Mouse (Mus musculus): ENCODE measurements at regions not wholly inside any gene's neighbourhood (a gene's known extent, or its start where the extent isn't known, plus 50 kb on each side); places are given as distances from the start of the nearest gene placed in this dataset.

DNA sequence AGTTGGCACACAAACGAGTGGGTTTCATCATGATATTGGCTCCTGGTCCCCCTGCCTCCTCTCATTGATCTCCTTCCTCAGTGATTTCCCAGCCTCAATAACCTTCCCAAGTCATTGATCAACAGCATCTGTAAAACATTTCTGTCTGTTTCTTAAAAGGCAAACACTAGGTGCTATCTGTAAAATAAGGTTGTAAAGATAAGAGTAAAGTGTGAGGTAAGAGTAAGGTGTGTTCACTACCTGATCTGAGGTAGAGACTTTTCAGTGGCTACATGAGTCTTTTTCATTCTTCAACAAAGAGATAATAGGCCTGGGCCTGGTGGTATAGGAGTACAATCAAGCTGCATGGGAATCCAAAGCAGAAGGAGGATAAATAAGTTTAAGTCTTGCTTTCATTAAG lies 55.7 kb downstream of the Plk2 start:
- 45% methylated on average over 1 of the region's 1 CpGs for WGBS
- H3K27ac ChIP-seq: no peak overlapping the region
- H3K9ac ChIP-seq: no peak overlapping the region
- no peaks in the 10 kb centered on the region for H3K27me3 ChIP-seq (replicated peaks)
- H3K4me1 ChIP-seq (replicated peaks): no peaks in the 10 kb centered on the region
- ATAC-seq: peak; percentile 79
- no peaks in the 10 kb centered on the region for H3K9me3 ChIP-seq
- no peak overlapping the region for H3K4me3 ChIP-seq (replicated peaks)
- no peaks in the 10 kb centered on the region for H3K36me3 ChIP-seq
- no peak overlapping the region for H3K4me2 ChIP-seq (replicated peaks)

DNA sequence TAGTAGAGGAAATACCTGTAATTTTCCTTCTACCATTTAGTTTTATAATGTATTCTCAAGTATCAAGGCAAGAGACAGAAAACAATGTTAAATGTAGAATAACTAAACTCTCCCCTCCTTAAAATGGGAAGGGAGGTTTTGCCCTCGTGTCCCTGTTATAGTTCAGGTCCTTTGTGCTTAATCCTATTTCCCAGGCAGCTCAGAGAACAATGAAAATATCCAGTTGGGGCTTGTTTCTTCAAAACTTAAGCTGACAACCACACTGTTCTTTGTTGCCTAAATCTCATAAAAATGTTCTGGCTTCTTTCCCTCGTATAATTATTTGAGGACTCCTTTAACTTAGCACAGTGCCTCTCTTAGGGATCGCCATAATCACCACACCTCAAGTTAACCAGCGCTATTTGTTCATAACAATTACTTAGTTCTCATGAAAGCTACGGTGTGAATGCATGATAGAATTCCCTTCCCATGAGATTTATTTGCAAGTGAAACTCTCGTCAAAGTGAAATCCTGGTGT lies 57.2 kb downstream of the Plk2 start:
- WGBS: 72% methylated on average over 6 of the region's 6 CpGs
- no peak for ATAC-seq
- Histone ChIP-seq H3K36me3 (no peaks in the 10 kb centered on the region), H3K4me3 (replicated peaks) (no peak overlapping the region), H3K4me1 (replicated peaks) (no peaks in the 10 kb centered on the region), H3K9me3 (no peaks in the 10 kb centered on the region), H3K27ac (no peak overlapping the region), H3K9ac (no peak overlapping the region), H3K4me2 (replicated peaks) (no peak overlapping the region), H3K27me3 (replicated peaks) (no peaks in the 10 kb centered on the region)

DNA sequence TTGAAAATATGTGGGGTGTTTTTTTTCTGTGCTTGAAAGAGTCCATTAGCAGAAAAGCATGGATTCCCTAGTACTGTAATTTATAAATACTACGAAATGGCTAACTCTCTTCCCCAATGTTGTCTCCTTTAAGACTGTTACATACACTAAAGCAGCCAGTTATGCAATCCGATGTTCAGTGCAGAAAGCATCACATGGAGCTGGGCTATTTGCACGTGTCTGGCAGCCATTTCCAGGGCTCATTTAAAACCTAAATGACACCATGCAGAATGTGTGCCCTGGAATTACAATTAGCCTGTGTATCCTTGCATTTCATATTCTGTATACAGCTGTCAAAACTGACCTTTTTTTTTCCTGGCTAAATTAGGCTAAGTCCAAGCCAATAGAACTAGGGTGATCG lies 60.2 kb downstream of the Plk2 start:
- WGBS: 64% methylated on average over 4 of the region's 4 CpGs

DNA sequence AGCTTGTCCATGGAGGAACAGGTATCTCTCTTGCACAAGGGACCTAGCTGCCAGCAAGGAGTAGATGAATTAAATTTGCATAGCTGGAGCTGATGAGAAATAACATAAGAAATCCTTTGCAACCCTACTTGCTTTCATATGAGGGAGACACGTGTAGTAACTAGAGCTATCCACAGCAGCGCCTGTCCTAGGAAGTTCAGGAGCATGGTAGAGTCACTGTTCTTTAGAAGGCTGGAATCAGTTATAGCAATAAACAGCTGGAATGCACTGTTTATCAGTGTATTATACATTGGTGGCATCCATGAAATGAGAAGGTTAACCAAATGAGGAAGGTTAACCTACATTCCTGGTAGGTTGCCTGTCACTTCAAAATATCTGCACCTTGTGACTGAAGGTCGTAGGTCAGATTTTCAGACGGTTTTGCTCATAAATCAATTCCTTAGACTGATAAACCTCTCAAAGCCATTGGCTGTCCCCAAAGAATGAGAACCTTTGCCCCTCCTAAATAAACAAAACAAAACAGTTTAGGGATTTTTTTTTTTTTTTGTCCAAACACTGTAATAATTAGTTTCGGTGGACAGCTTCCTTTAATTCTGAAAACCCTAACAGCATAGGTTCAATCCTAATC lies 60.8 kb downstream of the Plk2 start:
- Histone ChIP-seq H3K4me1 (replicated peaks) (no peaks in the 10 kb centered on the region), H3K4me2 (replicated peaks) (no peak overlapping the region), H3K9ac (no peak overlapping the region), H3K36me3 (no peaks in the 10 kb centered on the region), H3K9me3 (no peaks in the 10 kb centered on the region), H3K4me3 (replicated peaks) (no peak overlapping the region), H3K27me3 (replicated peaks) (no peaks in the 10 kb centered on the region), H3K27ac (no peak overlapping the region)
- 47% methylated on average over 5 of the region's 5 CpGs for WGBS
- peak; percentile 65 for ATAC-seq

More for the DNA sequence above, 60.2 kb downstream of the Plk2 start:
- ATAC-seq: no peak
- Histone ChIP-seq H3K27ac (no peak overlapping the region), H3K4me2 (replicated peaks) (no peak overlapping the region), H3K4me3 (replicated peaks) (no peak overlapping the region), H3K36me3 (no peaks in the 10 kb centered on the region), H3K4me1 (replicated peaks) (no peaks in the 10 kb centered on the region), H3K9me3 (no peaks in the 10 kb centered on the region), H3K27me3 (replicated peaks) (no peaks in the 10 kb centered on the region), H3K9ac (no peak overlapping the region)

DNA sequence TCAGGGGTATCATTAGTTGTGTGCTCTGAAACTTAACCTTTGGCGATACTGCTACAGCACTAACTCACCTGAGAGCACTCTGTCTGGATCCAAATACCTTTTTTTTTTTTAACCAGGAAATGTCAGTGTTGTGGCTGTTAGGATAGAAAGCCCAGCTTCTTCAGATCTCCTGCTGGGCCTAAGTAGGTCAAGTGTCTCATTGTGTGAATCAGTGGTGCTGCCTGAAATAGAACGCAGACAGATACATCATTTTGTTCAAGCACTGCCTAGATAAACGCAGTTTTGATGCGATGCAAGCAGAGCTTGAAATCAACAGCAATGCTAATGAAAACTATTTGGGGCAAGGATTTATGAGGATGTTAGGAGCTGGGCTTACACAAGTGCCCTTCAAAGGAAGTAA lies 63.9 kb downstream of the Plk2 start:
- Histone ChIP-seq H3K36me3 (no peaks in the 10 kb centered on the region), H3K27me3 (replicated peaks) (no peaks in the 10 kb centered on the region), H3K9ac (no peak overlapping the region), H3K4me3 (replicated peaks) (no peak overlapping the region), H3K27ac (no peak overlapping the region), H3K9me3 (no peaks in the 10 kb centered on the region), H3K4me2 (replicated peaks) (no peak overlapping the region), H3K4me1 (replicated peaks) (no peaks in the 10 kb centered on the region)
- ATAC-seq: no peak
- 42% methylated on average over 4 of the region's 4 CpGs for WGBS

DNA sequence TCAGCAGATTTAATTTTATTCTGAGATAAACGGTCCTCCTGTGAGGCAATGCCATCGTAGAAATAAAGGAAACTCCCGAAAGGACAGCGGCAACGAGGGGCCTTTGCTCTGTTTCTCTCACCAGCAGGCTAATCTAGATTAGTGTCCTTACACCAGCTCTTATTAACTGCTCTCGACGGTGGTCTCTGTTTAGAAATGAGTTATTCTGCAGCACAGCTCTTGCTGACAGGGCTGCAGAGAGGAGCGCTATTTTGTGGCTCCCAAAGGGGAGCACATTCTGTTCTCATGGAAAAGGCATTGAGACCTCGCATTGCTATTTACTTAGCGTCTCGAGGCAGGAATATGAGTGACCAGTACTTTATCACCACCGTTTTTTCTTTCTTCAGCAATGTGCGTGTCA lies 66.7 kb downstream of the Plk2 start:
- Histone ChIP-seq H3K4me2 (replicated peaks) (no peak overlapping the region), H3K4me3 (replicated peaks) (no peak overlapping the region), H3K27ac (no peak overlapping the region), H3K9ac (no peak overlapping the region), H3K27me3 (replicated peaks) (no peaks in the 10 kb centered on the region), H3K36me3 (no peaks in the 10 kb centered on the region), H3K4me1 (replicated peaks) (no peaks in the 10 kb centered on the region), H3K9me3 (no peaks in the 10 kb centered on the region)
- ATAC-seq: no peak
- WGBS: 55% methylated on average over 13 of the region's 13 CpGs

DNA sequence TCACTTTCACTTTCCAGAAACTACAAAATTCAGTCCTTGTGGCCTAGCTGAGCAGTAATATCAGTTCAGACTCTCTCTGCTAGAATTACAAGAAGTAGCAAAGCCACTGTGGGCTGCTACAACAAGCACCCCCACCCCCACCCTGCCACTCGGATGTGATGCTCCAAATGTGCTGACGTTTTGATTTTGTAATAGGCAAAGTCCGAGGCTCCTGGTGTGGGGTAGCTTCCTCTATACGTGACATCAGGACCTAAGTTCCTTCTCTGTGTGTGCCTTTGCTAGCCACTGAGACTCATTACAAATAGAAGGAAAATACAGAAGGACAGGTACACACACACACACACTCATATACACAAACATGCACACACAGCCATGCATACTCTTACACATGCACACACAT lies 76.7 kb downstream of the Plk2 start:
- Histone ChIP-seq H3K4me1 (replicated peaks) (no peaks in the 10 kb centered on the region), H3K9me3 (no peaks in the 10 kb centered on the region), H3K4me3 (replicated peaks) (no peak overlapping the region), H3K36me3 (no peaks in the 10 kb centered on the region), H3K27me3 (replicated peaks) (no peaks in the 10 kb centered on the region), H3K27ac (no peak overlapping the region), H3K4me2 (replicated peaks) (no peak overlapping the region), H3K9ac (no peak overlapping the region)
- no peak for ATAC-seq
- WGBS: 53% methylated on average over 4 of the region's 4 CpGs

DNA sequence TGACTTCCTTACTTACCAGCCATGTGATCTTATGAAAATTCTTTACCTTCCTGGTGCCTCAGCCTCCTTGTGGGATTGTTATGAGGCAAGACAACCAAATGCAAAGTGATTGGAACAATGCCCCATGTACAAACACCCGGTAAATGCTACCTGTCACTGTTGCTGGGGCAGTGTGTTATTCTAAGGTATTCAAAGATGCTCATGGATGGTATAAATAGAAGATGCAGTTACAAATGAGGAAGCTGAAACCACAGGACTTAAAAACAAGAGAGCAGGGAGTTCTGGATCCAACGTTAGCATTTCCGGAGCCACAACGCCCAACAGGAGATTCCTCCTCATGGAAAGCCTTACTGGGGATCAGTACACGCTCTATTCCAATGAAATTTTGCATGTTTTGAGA lies 82.9 kb downstream of the Plk2 start:
- Histone ChIP-seq H3K4me3 (replicated peaks) (no peak overlapping the region), H3K4me2 (replicated peaks) (no peak overlapping the region), H3K27me3 (replicated peaks) (no peaks in the 10 kb centered on the region), H3K4me1 (replicated peaks) (no peaks in the 10 kb centered on the region), H3K27ac (no peak overlapping the region), H3K9ac (no peak overlapping the region), H3K9me3 (no peaks in the 10 kb centered on the region), H3K36me3 (no peaks in the 10 kb centered on the region)
- ATAC-seq: no peak
- WGBS: 89% methylated on average over 5 of the region's 5 CpGs

DNA sequence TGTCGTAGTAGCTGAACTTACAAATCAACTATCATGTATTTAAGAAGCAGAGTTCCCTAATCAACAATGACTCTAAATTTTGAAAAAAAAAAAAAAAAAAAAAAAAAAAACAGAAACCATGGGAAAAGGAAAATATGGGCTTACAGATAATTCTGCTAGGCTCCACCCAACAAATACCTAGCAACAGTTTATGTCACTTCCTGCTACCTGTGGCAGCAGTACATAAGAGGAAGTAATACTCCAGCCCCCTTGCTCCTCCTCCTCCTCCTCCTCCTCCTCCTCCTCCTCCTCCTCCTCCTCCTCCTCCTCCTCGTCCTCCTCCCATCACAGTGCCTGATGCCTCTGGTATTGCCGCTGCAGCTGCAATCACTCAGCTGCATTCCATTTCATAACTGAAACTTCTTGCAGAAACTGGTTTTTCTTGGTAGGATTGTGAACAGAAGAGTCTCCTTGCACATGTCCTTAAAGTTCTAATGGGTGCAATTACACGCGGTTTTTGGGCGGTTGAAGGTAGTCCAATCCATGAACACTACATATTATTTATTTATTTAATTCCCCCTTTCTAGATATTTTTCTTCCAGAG lies 89.6 kb downstream of the Plk2 start:
- H3K36me3 ChIP-seq: no peaks in the 10 kb centered on the region
- H3K27me3 ChIP-seq (replicated peaks): no peaks in the 10 kb centered on the region
- no peaks in the 10 kb centered on the region for H3K4me1 ChIP-seq (replicated peaks)
- ATAC-seq: no peak
- no peak overlapping the region for H3K27ac ChIP-seq
- no peaks in the 10 kb centered on the region for H3K9me3 ChIP-seq
- no peak overlapping the region for H3K4me3 ChIP-seq (replicated peaks)
- H3K9ac ChIP-seq: no peak overlapping the region
- 83% methylated on average over 5 of the region's 6 CpGs for WGBS
- H3K4me2 ChIP-seq (replicated peaks): no peak overlapping the region

DNA sequence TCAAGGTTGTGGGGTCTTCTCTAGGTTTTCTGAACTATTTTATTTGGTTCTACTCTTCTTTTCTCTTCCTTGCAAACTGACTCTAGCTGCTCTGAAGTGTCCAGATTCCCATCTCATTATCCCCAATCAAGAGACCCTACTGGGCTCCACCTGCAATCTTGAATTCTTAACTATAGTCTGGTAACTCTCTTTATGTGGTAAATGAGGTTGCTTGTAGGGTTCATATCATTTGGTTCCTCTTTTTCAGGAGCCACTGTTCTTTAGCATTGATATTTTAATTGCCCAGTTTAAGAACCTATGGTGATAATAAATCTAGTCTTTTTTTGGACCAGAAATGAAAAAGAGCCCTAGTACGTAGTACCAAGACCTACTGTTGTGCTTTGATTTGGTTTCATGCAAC lies 90.7 kb downstream of the Plk2 start:
- no peak overlapping the region for H3K4me2 ChIP-seq (replicated peaks)
- H3K36me3 ChIP-seq: no peaks in the 10 kb centered on the region
- H3K27ac ChIP-seq: no peak overlapping the region
- no peak for ATAC-seq
- H3K9ac ChIP-seq: no peak overlapping the region
- no peaks in the 10 kb centered on the region for H3K27me3 ChIP-seq (replicated peaks)
- no peaks in the 10 kb centered on the region for H3K9me3 ChIP-seq
- H3K4me3 ChIP-seq (replicated peaks): no peak overlapping the region
- H3K4me1 ChIP-seq (replicated peaks): no peaks in the 10 kb centered on the region
- WGBS: 91% methylated on average over 1 of the region's 1 CpGs

DNA sequence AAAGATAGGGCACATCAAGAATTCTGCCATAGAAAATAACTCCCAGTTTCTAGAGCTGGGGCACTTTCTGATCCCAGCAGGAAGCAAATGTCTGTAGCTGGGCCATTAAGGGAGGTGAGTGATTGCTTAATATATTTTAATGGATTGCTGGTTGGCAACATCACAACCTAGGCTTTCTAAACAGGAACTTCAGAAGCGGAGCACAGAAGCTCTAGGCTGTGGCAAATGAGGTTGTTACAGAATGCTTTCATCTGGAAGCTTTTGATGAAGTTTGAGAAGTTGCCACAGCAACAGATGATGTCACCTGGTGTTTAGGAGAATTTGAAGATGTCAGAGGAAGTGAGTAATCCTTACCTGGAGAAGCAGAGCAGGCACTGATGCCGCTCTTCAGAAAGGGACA lies 95.3 kb downstream of the Plk2 start:
- ATAC-seq: no peak
- H3K9me3 ChIP-seq: no peaks in the 10 kb centered on the region
- H3K27ac ChIP-seq: no peak overlapping the region
- WGBS: 79% methylated on average over 2 of the region's 2 CpGs
- no peaks in the 10 kb centered on the region for H3K4me1 ChIP-seq (replicated peaks)
- no peak overlapping the region for H3K4me2 ChIP-seq (replicated peaks)
- no peaks in the 10 kb centered on the region for H3K27me3 ChIP-seq (replicated peaks)
- no peaks in the 10 kb centered on the region for H3K36me3 ChIP-seq
- H3K4me3 ChIP-seq (replicated peaks): no peak overlapping the region
- H3K9ac ChIP-seq: no peak overlapping the region

DNA sequence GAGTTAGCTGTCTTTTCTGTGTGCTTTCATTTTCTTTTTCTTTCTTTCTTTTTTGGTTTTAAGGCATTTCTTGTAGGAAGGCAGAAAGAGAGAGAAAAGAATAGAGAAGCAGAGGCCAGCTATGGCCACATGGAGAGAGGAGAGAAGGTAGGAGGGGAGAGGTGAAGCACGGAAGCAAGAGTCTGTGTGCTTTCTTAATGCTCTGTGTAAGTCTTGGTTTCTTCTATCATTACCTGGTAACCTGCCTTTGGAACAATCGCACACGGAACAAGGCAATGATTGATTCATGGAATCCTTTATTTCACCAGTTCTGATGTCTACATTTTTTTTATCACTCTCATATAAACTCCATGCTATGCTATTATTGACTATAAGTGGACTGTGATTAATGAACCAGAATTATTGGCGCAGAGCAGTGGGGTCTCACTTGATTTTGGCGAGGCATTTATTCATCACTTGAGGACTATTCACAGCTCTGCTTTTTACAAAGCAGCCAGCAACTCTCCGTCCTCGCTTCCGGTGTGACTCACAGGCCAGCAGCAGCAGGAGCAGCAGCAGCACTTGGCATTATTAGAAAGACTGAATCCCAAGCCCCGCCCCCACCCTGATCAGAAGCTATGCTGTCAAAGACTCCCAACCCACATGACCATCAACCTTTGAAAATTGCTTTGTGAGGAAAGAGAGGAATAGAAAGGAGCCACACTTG lies 97.6 kb downstream of the Plk2 start:
- Histone ChIP-seq H3K27me3 (replicated peaks) (no peaks in the 10 kb centered on the region), H3K36me3 (no peaks in the 10 kb centered on the region), H3K4me1 (replicated peaks) (no peaks in the 10 kb centered on the region), H3K9ac (no peak overlapping the region), H3K4me3 (replicated peaks) (no peak overlapping the region), H3K9me3 (no peaks in the 10 kb centered on the region), H3K27ac (no peak overlapping the region), H3K4me2 (replicated peaks) (no peak overlapping the region)
- ATAC-seq: no peak
- 55% methylated on average over 9 of the region's 9 CpGs for WGBS

Data from intestine, embryonic 15.5 days (tissue).